Mouse (Mus musculus) hindbrain, embryonic 12.5 days (tissue): ENCODE measurements around the gene Tmem131. TPM values are rescaled to one million over a fixed set of nuclear protein-coding genes. Genes with fewer than 3 reads are reported as not detected.

Source experiments
- ATAC-seq: fragments of 200-750 bp; cut with Nextera tagmentation; 2 replicates; pipeline ENCODE4 v1.8.0; 2017; ENCODE audit warnings: moderate TSS enrichment; ENCODE audit not compliant: low FRiP score
- H3K27ac ChIP-seq: fragments of 300-500 bp; sonication (generic); 2 replicates; pipeline ENCODE4 v1.5.1; 2016; ENCODE audit warnings: mild to moderate bottlenecking
- H3K27me3 ChIP-seq: fragments of 300-500 bp; sonication (generic); 2 replicates; pipeline ENCODE4 v1.6.1; 2016; ENCODE audit warnings: mild to moderate bottlenecking
- H3K36me3 ChIP-seq: fragments of 300-500 bp; sonication (generic); 2 replicates; pipeline ENCODE4 v1.6.1; 2016; ENCODE audit warnings: mild to moderate bottlenecking
- H3K4me1 ChIP-seq: fragments of 300-500 bp; sonication (generic); 2 replicates; pipeline ENCODE4 v1.6.1; 2016
- H3K4me2 ChIP-seq: fragments of 300-500 bp; sonication (generic); replicated peaks from 2 replicates; pipeline ENCODE4 v1.6.1; 2016; ENCODE audit warnings: mild to moderate bottlenecking
- H3K4me3 ChIP-seq: fragments of 300-500 bp; sonication (generic); 2 replicates; pipeline ENCODE4 v1.5.1; 2016; ENCODE audit warnings: mild to moderate bottlenecking
- H3K9ac ChIP-seq: fragments of 300-500 bp; sonication (generic); 2 replicates; pipeline ENCODE4 v1.6.1; 2016; ENCODE audit warnings: mild to moderate bottlenecking, moderate library complexity
- H3K9me3 ChIP-seq: fragments of 300-500 bp; sonication (generic); replicated peaks from 2 replicates; pipeline ENCODE4 v1.6.1; 2016; ENCODE audit warnings: mild to moderate bottlenecking
- WGBS: fragments of 180-500 bp; shearing (Covaris S2); methylation state at CpG from one replicate; pipeline ENCODE4 v1.1.7; 2016; 5-methylcytosine and 5-hydroxymethylcytosine counted together
- polyA plus RNA-seq: library from polyadenylated mRNA; unstranded; fragments of >200 nt; fragmentation: Nextera tagmentation; extraction: Ambion mirVana; gene quantifications from 2 replicates; pipeline ENCODE4 v1.2.1, GENCODE M21; 2016

Tmem131 gene
- polyA plus RNA-seq, 1 experiment from 2014 or later, result 18.2 TPM

- H3K27me3 ChIP-seq, result peaks cover 17% of the 10 kb centered on the region
- WGBS, result 81% methylated on average over 9 of the region's 9 CpGs
- ATAC-seq, result no peak
Measured at GRCm38 (mm10) chr1:36772198-36772934, 171.1 kb downstream of the Tmem131 start.

GRCm38 (mm10) chr1:36770998-36771397, 172.5 kb downstream of the Tmem131 start:
- ATAC-seq, result no peak
- Histone ChIP-seq H3K36me3 (no peaks in the 10 kb centered on the region), H3K4me1 (peaks cover 5% of the 10 kb centered on the region; the same call in 1 of the 2 replicates), H3K9me3 (no peaks in the 10 kb centered on the region), H3K27me3 (peaks cover 17% of the 10 kb centered on the region), H3K4me2 (peak overlapping the region; percentile 45), H3K4me3 (peak overlapping the region; percentile 18), H3K9ac (no peak overlapping the region), H3K27ac (no peak overlapping the region)
- WGBS, result 11% methylated on average over 27 of the region's 27 CpGs

More at GRCm38 (mm10) chr1:36772198-36772934, 171.1 kb downstream of the Tmem131 start:
- no peaks in the 10 kb centered on the region for H3K36me3 ChIP-seq
- no peaks in the 10 kb centered on the region for H3K9me3 ChIP-seq
- H3K9ac ChIP-seq, result no peak overlapping the region
- H3K4me1 ChIP-seq, result peaks cover 5% of the 10 kb centered on the region; the same call in 1 of the 2 replicates
- H3K4me2 ChIP-seq, result no peak overlapping the region
- H3K4me3 ChIP-seq, result no peak overlapping the region
- no peak overlapping the region for H3K27ac ChIP-seq

- H3K9me3 ChIP-seq, result no peaks in the 10 kb centered on the region
- no peak overlapping the region for H3K4me3 ChIP-seq
- WGBS, result 83% methylated on average over 1 of the region's 1 CpGs
Measured at GRCm38 (mm10) chr1:36769951-36770350, 173.5 kb downstream of the Tmem131 start.

GRCm38 (mm10) chr1:36768786-36769185, 174.7 kb downstream of the Tmem131 start:
- no peak overlapping the region for H3K4me3 ChIP-seq
- H3K4me1 ChIP-seq, result peaks cover 5% of the 10 kb centered on the region; the same call in 1 of the 2 replicates
- WGBS, result 84% methylated on average over 5 of the region's 5 CpGs
- H3K27ac ChIP-seq, result no peak overlapping the region
- peaks cover 17% of the 10 kb centered on the region for H3K27me3 ChIP-seq
- H3K9ac ChIP-seq, result no peak overlapping the region
- no peaks in the 10 kb centered on the region for H3K9me3 ChIP-seq
- no peak for ATAC-seq
- H3K4me2 ChIP-seq, result no peak overlapping the region
- no peaks in the 10 kb centered on the region for H3K36me3 ChIP-seq

More at GRCm38 (mm10) chr1:36769951-36770350, 173.5 kb downstream of the Tmem131 start:
- H3K9ac ChIP-seq, result no peak overlapping the region
- no peaks in the 10 kb centered on the region for H3K36me3 ChIP-seq
- H3K4me1 ChIP-seq, result peaks cover 5% of the 10 kb centered on the region; the same call in 1 of the 2 replicates
- H3K27ac ChIP-seq, result no peak overlapping the region
- H3K4me2 ChIP-seq, result no peak overlapping the region
- no peak for ATAC-seq
- peaks cover 17% of the 10 kb centered on the region for H3K27me3 ChIP-seq

GRCm38 (mm10) chr1:36767321-36767720, 176.1 kb downstream of the Tmem131 start:
- ATAC-seq, result no peak
- 53% methylated on average over 10 of the region's 10 CpGs for WGBS
- no peak overlapping the region for H3K9ac ChIP-seq

GRCm38 (mm10) chr1:36766431-36767205, 176.8 kb downstream of the Tmem131 start:
- peaks cover 13% of the 10 kb centered on the region for H3K27me3 ChIP-seq
- H3K9ac ChIP-seq, result no peak overlapping the region
- WGBS, result 68% methylated on average over 4 of the region's 4 CpGs
- H3K4me3 ChIP-seq, result no peak overlapping the region
- H3K4me1 ChIP-seq, result peaks cover 5% of the 10 kb centered on the region; the same call in 1 of the 2 replicates
- no peak for ATAC-seq
- H3K36me3 ChIP-seq, result no peaks in the 10 kb centered on the region
- H3K9me3 ChIP-seq, result no peaks in the 10 kb centered on the region
- H3K4me2 ChIP-seq, result no peak overlapping the region
- no peak overlapping the region for H3K27ac ChIP-seq

More at GRCm38 (mm10) chr1:36767321-36767720, 176.1 kb downstream of the Tmem131 start:
- Histone ChIP-seq H3K27me3 (peaks cover 17% of the 10 kb centered on the region), H3K36me3 (no peaks in the 10 kb centered on the region), H3K4me3 (no peak overlapping the region), H3K4me1 (peaks cover 5% of the 10 kb centered on the region; the same call in 1 of the 2 replicates), H3K27ac (no peak overlapping the region), H3K4me2 (no peak overlapping the region), H3K9me3 (no peaks in the 10 kb centered on the region)

- WGBS, result 85% methylated on average over 11 of the region's 11 CpGs
- no peak within 1 kb of the TSS for H3K4me3 ChIP-seq
- no peaks in the 10 kb centered on the region for H3K4me1 ChIP-seq
- H3K27ac ChIP-seq, result no peak within 1 kb of the TSS
- no peak for ATAC-seq
- no peaks in the 10 kb centered on the region for H3K36me3 ChIP-seq
- no peaks in the 10 kb centered on the region for H3K9me3 ChIP-seq
- H3K27me3 ChIP-seq, result no peaks in the 10 kb centered on the region
- H3K9ac ChIP-seq, result no peak within 1 kb of the TSS
- no peak within 1 kb of the TSS for H3K4me2 ChIP-seq
Measured at GRCm38 (mm10) chr1:36761568-36761967, 181.9 kb downstream of the Tmem131 start, which contains the start of gene Zap70. TSS of gene Zap70 (plus strand) at chr1:36761798.

- no peak overlapping the region for H3K4me2 ChIP-seq
- 90% methylated on average over 8 of the region's 8 CpGs for WGBS
- H3K27ac ChIP-seq, result no peak overlapping the region
- no peak for ATAC-seq
- H3K36me3 ChIP-seq, result no peaks in the 10 kb centered on the region
- H3K9ac ChIP-seq, result no peak overlapping the region
- H3K9me3 ChIP-seq, result no peaks in the 10 kb centered on the region
- no peaks in the 10 kb centered on the region for H3K4me1 ChIP-seq
- no peaks in the 10 kb centered on the region for H3K27me3 ChIP-seq
- H3K4me3 ChIP-seq, result no peak overlapping the region
Measured at GRCm38 (mm10) chr1:36761061-36761460, 182.4 kb downstream of the Tmem131 start.

GRCm38 (mm10) chr1:36760401-36760800, 183.1 kb downstream of the Tmem131 start:
- 80% methylated on average over 9 of the region's 9 CpGs for WGBS

GRCm38 (mm10) chr1:36759076-36759475, 184.4 kb downstream of the Tmem131 start:
- Histone ChIP-seq H3K4me3 (no peak overlapping the region), H3K27me3 (no peaks in the 10 kb centered on the region), H3K9ac (no peak overlapping the region), H3K4me1 (no peaks in the 10 kb centered on the region), H3K36me3 (no peaks in the 10 kb centered on the region), H3K4me2 (no peak overlapping the region), H3K27ac (no peak overlapping the region), H3K9me3 (no peaks in the 10 kb centered on the region)
- WGBS, result 89% methylated on average over 18 of the region's 18 CpGs
- no peak for ATAC-seq

More at GRCm38 (mm10) chr1:36760401-36760800, 183.1 kb downstream of the Tmem131 start:
- Histone ChIP-seq H3K4me1 (no peaks in the 10 kb centered on the region), H3K27ac (no peak overlapping the region), H3K27me3 (no peaks in the 10 kb centered on the region), H3K9ac (no peak overlapping the region), H3K9me3 (no peaks in the 10 kb centered on the region), H3K4me3 (no peak overlapping the region), H3K4me2 (no peak overlapping the region), H3K36me3 (no peaks in the 10 kb centered on the region)
- no peak for ATAC-seq

- WGBS, result 89% methylated on average over 9 of the region's 9 CpGs
Measured at GRCm38 (mm10) chr1:36758553-36758952, 184.9 kb downstream of the Tmem131 start.

GRCm38 (mm10) chr1:36753932-36754675, 189.4 kb downstream of the Tmem131 start:
- no peak for ATAC-seq
- Histone ChIP-seq H3K9ac (no peak overlapping the region), H3K27me3 (no peaks in the 10 kb centered on the region), H3K27ac (no peak overlapping the region), H3K4me1 (no peaks in the 10 kb centered on the region), H3K9me3 (no peaks in the 10 kb centered on the region), H3K4me3 (no peak overlapping the region), H3K36me3 (no peaks in the 10 kb centered on the region), H3K4me2 (no peak overlapping the region)
- WGBS, result 77% methylated on average over 6 of the region's 6 CpGs

More at GRCm38 (mm10) chr1:36758553-36758952, 184.9 kb downstream of the Tmem131 start:
- Histone ChIP-seq H3K9ac (no peak overlapping the region), H3K4me3 (no peak overlapping the region), H3K27ac (no peak overlapping the region), H3K9me3 (no peaks in the 10 kb centered on the region), H3K4me2 (no peak overlapping the region), H3K27me3 (no peaks in the 10 kb centered on the region), H3K4me1 (no peaks in the 10 kb centered on the region), H3K36me3 (no peaks in the 10 kb centered on the region)
- ATAC-seq, result no peak
